Mouse (Mus musculus) lung, postnatal 4 days (tissue): ENCODE results near the gene Dhfr.
"Not testable (repeated sequence)": the region's sequence is repeated elsewhere in the genome, so short reads cannot be mapped to it uniquely, and the experiment has no call there.

Experiments
- DNase-seq, 2 experiments: peaks; one replicate each; pipeline ENCODE4 v3.0.0; 2021

The Dhfr gene

GRCm38 (mm10) chr13:92354456-92355271, at the start of gene Dhfr, which contains the start of gene Msh3:
Dhfr (plus strand) TSS chr13:92354726.
Msh3 (minus strand) TSS chr13:92355003.
- peak; percentile 96 to 97 for DNase-seq

DNA sequence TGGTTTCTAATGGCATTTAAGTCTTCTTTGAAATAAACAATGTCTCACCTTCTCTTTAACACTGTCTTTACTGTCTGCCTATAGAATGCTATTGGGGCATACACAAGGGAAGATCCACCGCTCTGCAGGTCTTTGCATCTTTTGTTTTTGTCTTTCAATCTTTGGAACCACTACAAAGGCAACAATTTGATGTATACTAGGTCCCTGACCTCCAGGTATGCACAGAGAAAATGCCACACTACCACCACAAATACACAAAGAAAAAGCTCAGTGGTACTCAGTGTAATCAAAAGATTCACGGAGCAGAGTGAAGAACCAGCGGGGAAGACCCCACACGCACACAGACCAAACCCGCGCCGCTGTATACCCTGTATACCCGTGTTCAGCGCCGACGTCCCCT, 48.8 kb upstream of the Dhfr start, which contains the start of gene Gm20379:
Gm20379 (plus strand) TSS at position 301 of the 400 bp plus-strand sequence.
- DNase-seq, result no peak

DNA sequence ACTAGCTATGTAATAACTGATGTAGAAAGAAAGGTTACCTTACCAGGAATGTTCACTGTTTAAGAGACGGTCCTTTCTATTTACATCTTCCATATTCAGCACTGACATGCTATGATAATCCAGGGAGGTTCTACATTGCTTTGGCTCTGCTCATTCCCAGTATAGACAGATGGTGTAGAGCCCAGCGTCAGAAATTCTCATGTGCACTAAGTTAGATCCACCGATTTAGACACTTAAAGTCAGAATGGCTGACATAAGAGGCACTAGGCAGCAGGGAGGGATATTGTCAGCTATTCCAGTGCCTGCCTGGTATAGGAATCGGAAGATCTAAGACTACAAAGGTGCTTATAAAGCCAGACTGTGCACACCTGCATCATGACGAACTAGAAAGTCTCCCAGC, 39.9 kb upstream of the Dhfr start:
- DNase-seq, result no peak

DNA sequence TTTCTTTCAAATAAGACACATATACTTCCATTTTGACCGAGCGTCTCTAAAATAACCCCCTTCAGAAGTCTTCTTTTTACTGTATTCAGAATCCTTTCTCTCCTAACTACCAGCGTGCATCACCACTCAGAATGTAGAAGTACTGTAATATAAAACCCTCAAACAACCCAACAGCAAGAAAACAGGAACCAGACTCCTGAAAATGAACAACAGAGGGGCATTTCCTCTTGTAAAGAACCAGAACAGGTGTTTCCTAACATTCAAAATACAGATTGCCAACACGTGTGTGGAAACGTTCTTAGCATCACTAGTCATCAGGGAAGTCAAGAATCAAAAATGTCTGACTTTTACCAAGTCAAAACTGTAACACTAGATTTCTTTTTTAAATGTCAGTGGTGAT, 33.8 kb upstream of the Dhfr start:
- DNase-seq, result no peak

- DNase-seq, result no peak
These were observed 28.5 kb upstream of the Dhfr start for GRCm38 (mm10) chr13:92326030-92326429.

DNA sequence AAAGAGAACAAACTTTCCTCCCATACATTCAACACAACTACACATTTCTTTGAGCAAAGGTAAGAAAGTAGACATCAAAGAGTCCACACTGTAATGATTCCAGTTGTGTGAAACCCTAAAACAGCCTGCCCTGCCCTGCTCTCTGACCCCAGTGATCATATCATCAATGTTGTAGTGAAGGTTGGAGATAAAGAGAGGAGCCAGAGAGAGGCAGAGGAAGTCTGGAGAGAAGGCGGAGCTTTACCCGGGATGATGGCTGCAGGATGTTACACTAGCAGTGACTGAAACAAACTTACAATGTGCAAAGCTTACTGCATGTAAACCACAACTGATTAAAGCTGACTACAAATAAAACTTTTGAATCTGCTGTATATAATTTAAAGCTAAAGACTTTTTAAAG, 26.5 kb upstream of the Dhfr start:
- DNase-seq, result no peak

GRCm38 (mm10) chr13:92330621-92331020, 23.9 kb upstream of the Dhfr start:
- no peak for DNase-seq

GRCm38 (mm10) chr13:92332103-92332879, 22.2 kb upstream of the Dhfr start:
- no peak for DNase-seq

DNA sequence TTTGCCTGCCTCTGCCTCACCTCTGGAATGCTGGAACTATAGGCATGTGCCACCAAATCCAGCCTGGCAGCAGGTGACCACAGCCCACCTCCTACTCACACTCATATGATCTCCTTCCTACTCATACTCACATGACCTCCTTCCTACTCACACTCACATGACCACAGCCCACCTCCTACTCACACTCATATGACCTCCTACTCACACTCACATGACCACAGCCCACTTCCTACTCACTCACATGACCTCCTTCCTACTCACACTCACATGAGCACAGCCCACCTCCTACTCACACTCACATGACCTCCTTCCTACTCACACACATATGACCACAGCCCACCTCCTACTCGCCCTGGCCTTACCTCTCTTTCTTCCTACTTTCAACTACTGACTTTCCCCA, 17.7 kb upstream of the Dhfr start:
- no peak for DNase-seq

GRCm38 (mm10) chr13:92337773-92338462, 16.6 kb upstream of the Dhfr start:
- no peak for DNase-seq

GRCm38 (mm10) chr13:92339787-92340186, 14.7 kb upstream of the Dhfr start:
- no peak for DNase-seq

GRCm38 (mm10) chr13:92344033-92344432, 10.5 kb upstream of the Dhfr start:
- no peak for DNase-seq

- DNase-seq, result no peak
These were observed 8.2 kb upstream of the Dhfr start for GRCm38 (mm10) chr13:92346338-92346737.

- no peak for DNase-seq
These were observed 3.4 kb upstream of the Dhfr start for GRCm38 (mm10) chr13:92351100-92351499.

DNA sequence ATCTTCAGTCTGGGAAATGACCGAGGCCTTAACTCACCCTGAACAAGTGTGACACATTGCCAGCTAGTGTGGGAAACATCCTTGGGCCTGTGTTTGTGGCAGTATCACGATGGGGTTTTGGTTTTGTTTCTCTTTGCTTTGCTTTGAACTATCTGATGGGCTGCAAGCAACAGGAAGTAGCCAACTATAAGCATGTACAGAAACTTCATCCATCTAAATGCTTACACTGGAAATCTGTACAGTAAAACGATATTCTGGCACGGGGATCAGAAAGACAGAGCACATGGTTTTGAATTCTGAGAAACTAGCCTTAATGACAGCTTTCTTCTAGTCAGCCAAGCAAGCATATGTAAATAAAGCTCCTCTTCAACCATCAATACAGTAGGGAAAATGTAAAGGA, 570 bp upstream of the Dhfr start:
- no peak for DNase-seq

DNA sequence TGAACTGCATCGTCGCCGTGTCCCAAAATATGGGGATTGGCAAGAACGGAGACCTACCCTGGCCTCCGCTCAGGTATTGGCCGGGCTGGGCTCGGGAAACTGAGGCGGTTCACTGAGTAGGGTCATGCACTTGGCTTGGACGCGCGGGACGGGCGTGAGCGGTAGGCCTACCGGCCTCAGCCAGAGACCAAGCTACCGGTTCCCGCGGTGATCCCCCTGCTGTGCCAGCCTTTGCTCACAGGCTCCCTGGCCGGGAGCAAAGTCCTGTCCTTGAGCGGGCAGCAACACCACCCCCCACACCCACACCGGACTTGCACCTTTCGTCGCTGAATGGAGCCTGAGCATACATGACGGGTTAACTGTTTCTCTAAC, 732 bp downstream of the Dhfr start:
- DNase-seq, result no peak

- no peak for DNase-seq
These were observed 1.9 kb downstream of the Dhfr start for GRCm38 (mm10) chr13:92356376-92356775.

- no peak for DNase-seq
These were observed 3.1 kb downstream of the Dhfr start for GRCm38 (mm10) chr13:92357644-92358043.

GRCm38 (mm10) chr13:92361609-92362008, 7.1 kb downstream of the Dhfr start:
- no peak for DNase-seq

GRCm38 (mm10) chr13:92365312-92365711, 10.8 kb downstream of the Dhfr start:
- no peak for DNase-seq

GRCm38 (mm10) chr13:92370811-92371210, 16.3 kb downstream of the Dhfr start:
- no peak for DNase-seq

GRCm38 (mm10) chr13:92371466-92371865, 16.9 kb downstream of the Dhfr start:
- DNase-seq, result not testable (repeated sequence)

DNA sequence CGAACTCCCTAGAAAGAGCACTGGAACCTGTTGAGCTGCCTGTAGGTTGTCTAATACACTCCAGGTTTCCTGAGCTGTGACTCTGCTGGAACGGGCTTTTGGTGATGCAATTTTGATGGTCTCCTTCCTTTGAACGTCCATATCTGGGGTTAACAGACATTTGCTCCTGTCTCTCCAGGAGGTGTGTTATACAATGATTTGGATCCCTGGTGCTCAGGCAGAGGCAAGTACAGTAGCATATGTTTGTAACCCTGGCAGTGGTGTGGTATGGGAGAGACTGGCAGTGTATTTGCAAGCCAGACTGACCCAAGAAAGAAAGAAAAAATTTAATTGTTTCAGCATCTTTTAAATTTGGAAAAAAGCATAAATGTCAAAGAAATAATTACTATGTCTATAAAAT, 32.8 kb downstream of the Dhfr start:
- no peak for DNase-seq
